Mouse (Mus musculus) limb, embryonic 10.5 days (tissue): ENCODE data around the gene Ccdc153. TPM values are rescaled to one million over a fixed set of nuclear protein-coding genes. Genes with fewer than 3 reads are reported as not detected.

Source experiments
- DNase-seq: peaks from one replicate; pipeline ENCODE4 v3.0.0-alpha.2; 2017; ENCODE audit warnings: low spot score
- H3K27ac ChIP-seq: fragments of 300-500 bp; sonication (generic); 2 replicates; pipeline ENCODE4 v1.5.1; 2016; ENCODE audit warnings: mild to moderate bottlenecking
- H3K27me3 ChIP-seq: fragments of 300-500 bp; sonication (generic); 2 replicates; pipeline ENCODE4 v1.6.1; 2016; ENCODE audit warnings: low read depth, mild to moderate bottlenecking; ENCODE audit not compliant: poor library complexity, severe bottlenecking
- H3K36me3 ChIP-seq: fragments of 300-500 bp; sonication (generic); 2 replicates; pipeline ENCODE4 v1.6.1; 2016; ENCODE audit warnings: mild to moderate bottlenecking, moderate library complexity
- H3K4me1 ChIP-seq: fragments of 300-500 bp; sonication (generic); 2 replicates; pipeline ENCODE4 v1.6.1; 2016
- H3K4me3 ChIP-seq: fragments of 300-500 bp; sonication (generic); 2 replicates; pipeline ENCODE4 v1.5.1; 2016; ENCODE audit warnings: mild to moderate bottlenecking, moderate library complexity
- H3K9me3 ChIP-seq: fragments of 300-500 bp; sonication (generic); replicated peaks from 2 replicates; pipeline ENCODE4 v1.6.1; 2016; ENCODE audit warnings: mild to moderate bottlenecking
- WGBS: fragments of 180-500 bp; shearing (Covaris S2); methylation state at CpG from one replicate; pipeline ENCODE4 v1.1.7; 2016; 5-methylcytosine and 5-hydroxymethylcytosine counted together
- polyA plus RNA-seq: library from polyadenylated mRNA; unstranded; fragments of >200 nt; fragmentation: Nextera tagmentation; extraction: Ambion mirVana; gene quantifications from 2 replicates; pipeline ENCODE4 v1.2.1, GENCODE M21; 2016

Gene Ccdc153
- polyA plus RNA-seq, 1 experiment from 2014 or later: not detected

DNA sequence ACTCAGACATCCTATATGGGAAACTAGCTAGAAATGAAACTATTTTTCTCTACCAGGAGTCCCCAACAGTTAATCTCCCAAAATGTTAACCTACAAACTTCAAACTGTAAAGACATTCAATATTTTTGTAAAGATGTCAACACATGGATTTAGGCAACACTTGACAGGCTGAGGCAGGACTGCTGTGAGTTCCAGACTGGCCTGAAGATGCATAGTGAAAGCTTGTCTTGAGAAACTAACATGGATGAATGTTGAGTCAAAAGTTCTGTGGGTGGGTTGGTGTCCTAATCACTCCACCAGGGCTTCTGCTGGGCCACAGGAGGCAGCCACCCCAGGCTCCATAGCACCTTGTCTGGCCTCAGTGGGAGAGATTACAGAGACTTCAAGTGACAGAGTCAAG, 8.9 kb upstream of the Ccdc153 start:
- H3K4me1 ChIP-seq: peaks cover 24% of the 10 kb centered on the region
- H3K9me3 ChIP-seq: no peaks in the 10 kb centered on the region
- DNase-seq: no peak
- no peak overlapping the region for H3K4me3 ChIP-seq
- no peaks in the 10 kb centered on the region for H3K27me3 ChIP-seq
- no peak overlapping the region for H3K27ac ChIP-seq
- peaks cover 19% of the 10 kb centered on the region for H3K36me3 ChIP-seq

DNA sequence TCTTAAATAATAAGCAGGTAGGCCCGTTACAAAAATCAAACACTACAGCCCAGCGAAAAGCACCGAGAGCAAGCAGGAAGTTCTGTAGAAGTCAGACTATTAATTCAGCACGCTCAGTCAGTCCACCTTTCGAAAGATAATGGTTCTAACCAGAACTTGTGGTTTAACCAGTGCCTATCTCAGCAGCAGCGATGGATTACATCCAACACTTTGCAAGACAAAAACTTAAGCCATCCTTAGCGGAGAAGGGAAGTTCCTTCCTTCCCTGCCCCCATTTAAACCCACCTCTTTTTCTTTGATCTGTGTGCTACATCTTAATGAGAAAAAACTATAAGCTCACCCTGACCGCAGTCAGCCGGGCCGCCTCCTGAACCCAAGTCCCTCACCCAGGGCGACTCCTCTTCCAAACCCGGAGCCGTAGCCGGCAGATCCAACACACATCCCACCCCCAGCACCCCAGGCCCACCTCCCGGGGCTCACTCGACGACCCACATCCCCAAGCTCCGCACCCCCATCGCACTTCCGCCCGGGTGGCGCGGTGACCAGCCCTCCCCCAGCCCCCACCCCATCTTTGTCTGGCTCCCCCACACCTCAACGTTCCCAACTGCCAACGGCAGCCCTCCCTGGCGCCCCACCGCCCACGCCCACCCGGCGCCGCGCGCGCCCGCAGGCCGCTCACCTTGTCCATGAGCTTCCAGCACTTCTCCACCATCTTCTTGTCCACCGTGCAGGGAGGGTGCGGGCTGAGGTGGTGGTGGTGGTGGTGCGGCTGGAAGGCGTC, 7.3 kb upstream of the Ccdc153 start:
- no peaks in the 10 kb centered on the region for H3K9me3 ChIP-seq
- DNase-seq: no peak

DNA sequence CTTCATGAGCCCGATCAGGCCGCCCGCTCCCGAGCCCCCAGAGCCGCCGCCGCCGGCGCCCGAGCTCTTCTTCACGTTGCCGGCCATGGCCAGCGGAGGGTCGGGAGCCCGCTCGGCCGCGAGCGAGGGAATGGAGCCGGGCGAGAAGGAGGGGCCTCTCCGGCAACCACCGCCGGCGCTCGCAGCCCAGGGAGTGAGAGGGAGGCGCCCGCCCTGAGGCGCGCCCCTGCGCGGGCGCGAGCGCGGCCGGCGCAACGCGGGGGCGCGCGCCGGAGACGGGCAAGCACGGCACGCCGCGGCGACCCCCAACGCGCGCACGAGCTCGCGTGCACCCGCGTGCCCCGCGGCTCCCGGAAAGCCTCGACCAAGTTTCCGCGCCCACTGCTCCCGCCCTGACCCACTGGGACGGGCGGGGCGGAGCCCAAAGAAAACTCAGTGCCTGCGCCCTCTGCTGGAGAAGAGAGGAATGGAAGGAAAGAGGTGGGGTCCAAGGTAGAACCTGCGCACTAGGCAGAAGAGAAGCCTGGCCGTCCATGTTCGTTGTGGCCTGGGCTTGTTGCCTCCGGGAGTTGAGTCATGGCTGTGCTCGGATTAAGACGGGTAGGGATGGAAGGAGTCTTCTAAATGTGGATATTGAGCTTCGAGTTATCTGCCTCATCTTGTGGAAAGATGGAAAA, 6.5 kb upstream of the Ccdc153 start, which contains the start of gene Cbl:
TSS of gene Cbl (minus strand) at position 248 of the 677 bp plus-strand sequence.
- under 1% methylated on average over 74 of the region's 76 CpGs for WGBS
- no peaks in the 10 kb centered on the region for H3K27me3 ChIP-seq
- peak; percentile 99 for DNase-seq
- H3K4me1 ChIP-seq: peaks cover 30% of the 10 kb centered on the region
- peak within 1 kb of the TSS; percentile 97 for H3K27ac ChIP-seq
- H3K9me3 ChIP-seq: no peaks in the 10 kb centered on the region
- peak within 1 kb of the TSS; percentile 94 for H3K4me3 ChIP-seq
- 0 out of 2 replicates have a peak, but pooled peaks cover 3% of the 10 kb centered on the region for H3K36me3 ChIP-seq

More for the DNA sequence above, 7.3 kb upstream of the Ccdc153 start:
- H3K27me3 ChIP-seq: no peaks in the 10 kb centered on the region
- H3K36me3 ChIP-seq: peaks cover 9% of the 10 kb centered on the region
- peak overlapping the region; percentile 94 for H3K4me3 ChIP-seq
- H3K27ac ChIP-seq: peak overlapping the region; percentile 97
- under 1% methylated on average over 40 of the region's 40 CpGs for WGBS
- H3K4me1 ChIP-seq: peaks cover 30% of the 10 kb centered on the region

DNA sequence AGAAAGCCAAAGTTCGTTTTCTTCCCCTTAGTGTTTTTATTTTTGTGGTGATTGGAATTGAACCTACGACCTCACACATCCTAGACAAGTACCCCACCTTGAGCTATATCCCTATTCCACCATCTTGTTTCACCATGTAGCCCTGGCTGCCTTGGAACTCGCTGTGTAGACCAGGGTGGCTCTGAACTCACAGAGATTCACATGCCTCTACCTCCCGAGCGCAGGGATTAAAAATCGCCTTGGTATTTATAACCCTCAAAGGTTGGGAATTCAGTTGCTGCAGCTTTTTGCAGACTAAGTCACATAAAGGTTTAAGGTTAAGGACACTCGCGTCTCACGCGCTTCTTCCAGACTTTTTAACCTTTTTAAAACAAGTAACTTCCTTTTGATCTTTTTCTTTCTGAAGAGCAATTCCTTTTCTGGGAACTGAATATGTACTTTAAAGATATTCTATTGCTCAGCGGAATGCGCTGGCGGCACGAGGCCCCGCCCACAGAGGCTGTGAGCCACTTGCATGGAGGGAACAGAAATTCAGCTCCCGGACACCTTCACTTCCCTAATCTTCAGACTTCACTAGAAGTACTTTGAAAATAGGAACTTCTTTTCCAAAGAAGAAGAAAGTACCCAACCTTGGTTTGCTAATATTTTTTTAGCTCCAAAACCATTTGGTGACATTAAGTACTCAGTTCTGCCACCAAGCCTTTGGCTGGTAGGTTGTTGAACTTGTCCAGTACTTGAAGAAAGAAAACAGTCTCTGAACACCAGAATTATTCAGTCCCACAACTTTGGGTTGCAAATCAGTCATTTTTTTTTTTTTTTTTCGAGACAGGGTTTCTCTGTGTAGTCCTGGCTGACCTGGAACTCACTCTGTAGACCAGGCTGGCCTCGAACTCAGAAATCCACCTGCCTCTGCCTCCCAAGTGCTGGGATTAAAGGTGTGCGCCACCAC, 5.7 kb upstream of the Ccdc153 start:
- H3K4me3 ChIP-seq: peak overlapping the region; percentile 94
- H3K27ac ChIP-seq: peak overlapping the region; percentile 97
- no peak for DNase-seq
- 27% methylated on average over 19 of the region's 19 CpGs for WGBS
- peaks cover 30% of the 10 kb centered on the region for H3K4me1 ChIP-seq
- no peaks in the 10 kb centered on the region for H3K27me3 ChIP-seq
- no peaks in the 10 kb centered on the region for H3K9me3 ChIP-seq
- 0 out of 2 replicates have a peak, but pooled peaks cover 3% of the 10 kb centered on the region for H3K36me3 ChIP-seq

DNA sequence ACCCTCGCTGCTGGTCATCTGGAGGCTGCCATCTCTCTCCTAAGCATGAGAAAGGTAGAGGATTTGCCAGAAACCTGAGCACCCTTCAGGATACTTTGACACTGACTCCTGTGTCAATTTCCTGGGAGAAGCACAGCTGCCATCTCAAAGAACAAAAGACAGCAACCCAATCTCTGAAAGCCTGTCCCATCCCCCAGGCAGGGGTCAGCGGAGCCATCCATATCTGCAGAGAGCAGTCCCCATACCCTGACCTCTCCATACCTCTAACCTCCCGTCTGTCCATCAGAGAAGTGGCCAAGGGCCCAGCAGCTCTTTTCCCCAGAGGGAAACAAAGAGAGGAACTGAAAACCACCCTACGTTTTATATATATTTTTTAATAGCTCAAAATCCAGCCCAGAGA, 3.9 kb upstream of the Ccdc153 start:
- H3K4me1 ChIP-seq: peaks cover 30% of the 10 kb centered on the region
- DNase-seq: no peak
- no peaks in the 10 kb centered on the region for H3K36me3 ChIP-seq
- no peaks in the 10 kb centered on the region for H3K9me3 ChIP-seq
- H3K27me3 ChIP-seq: no peaks in the 10 kb centered on the region
- 68% methylated on average over 4 of the region's 4 CpGs for WGBS
- no peak overlapping the region for H3K27ac ChIP-seq
- H3K4me3 ChIP-seq: no peak overlapping the region

DNA sequence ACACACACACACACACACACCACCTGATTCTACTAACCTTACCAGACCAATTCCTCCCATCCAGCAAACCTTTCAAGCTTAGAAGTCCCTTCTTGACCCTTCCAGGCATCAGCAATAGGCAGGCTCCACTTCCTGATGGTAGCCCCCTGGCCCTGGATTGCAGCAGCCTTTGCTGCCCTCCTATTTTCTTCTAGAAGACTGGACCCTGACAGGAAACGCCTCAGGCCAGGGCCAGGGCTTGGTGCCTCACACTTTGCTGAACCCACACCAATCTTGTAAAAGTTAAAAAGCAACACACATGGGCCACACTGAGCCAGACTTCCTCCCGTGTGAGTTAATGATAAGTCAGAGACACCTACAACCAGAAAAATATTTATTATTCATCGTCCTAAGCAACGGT, 3.3 kb upstream of the Ccdc153 start:
- H3K27me3 ChIP-seq: no peaks in the 10 kb centered on the region
- peaks cover 24% of the 10 kb centered on the region for H3K4me1 ChIP-seq
- DNase-seq: no peak
- no peaks in the 10 kb centered on the region for H3K36me3 ChIP-seq
- no peak overlapping the region for H3K4me3 ChIP-seq
- H3K9me3 ChIP-seq: no peaks in the 10 kb centered on the region
- no peak overlapping the region for H3K27ac ChIP-seq
- WGBS: 74% methylated on average over 4 of the region's 4 CpGs

DNA sequence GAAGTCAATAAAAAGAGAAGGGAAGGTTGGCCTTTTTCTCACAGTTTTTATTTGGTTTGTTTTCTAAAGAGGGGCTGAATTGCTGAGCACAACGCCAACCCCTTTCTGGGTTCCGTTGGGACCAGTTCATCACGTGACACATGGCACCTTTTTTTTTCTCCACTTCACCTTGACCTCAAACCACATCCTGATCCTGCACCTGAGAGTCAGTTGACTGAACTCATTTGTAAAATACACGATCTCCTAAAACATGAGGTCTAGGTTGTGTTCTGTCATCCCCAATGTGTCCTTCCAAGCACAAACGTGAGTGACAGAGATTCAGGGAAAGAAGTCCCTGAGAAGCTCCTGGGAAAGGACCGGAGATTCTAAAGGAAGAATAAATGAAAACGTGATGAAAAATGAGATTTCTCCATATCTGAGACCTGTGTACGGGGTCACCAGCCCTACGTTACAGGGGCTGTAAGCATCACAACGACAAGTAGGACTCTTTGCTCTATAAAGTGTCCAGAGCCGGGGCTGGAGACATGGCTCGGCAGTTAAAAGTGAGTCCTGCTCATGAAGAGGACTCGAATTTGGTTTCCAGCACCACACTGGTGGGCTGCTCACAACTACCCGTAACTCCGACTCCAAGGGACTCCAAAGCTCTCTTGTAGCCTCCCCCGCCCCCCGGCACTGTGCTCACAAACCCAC, 1.8 kb upstream of the Ccdc153 start:
- no peak overlapping the region for H3K4me3 ChIP-seq
- H3K4me1 ChIP-seq: peaks cover 17% of the 10 kb centered on the region
- no peaks in the 10 kb centered on the region for H3K36me3 ChIP-seq
- no peaks in the 10 kb centered on the region for H3K27me3 ChIP-seq
- no peak for DNase-seq
- WGBS: 83% methylated on average over 17 of the region's 17 CpGs
- no peak overlapping the region for H3K27ac ChIP-seq
- H3K9me3 ChIP-seq: no peaks in the 10 kb centered on the region

DNA sequence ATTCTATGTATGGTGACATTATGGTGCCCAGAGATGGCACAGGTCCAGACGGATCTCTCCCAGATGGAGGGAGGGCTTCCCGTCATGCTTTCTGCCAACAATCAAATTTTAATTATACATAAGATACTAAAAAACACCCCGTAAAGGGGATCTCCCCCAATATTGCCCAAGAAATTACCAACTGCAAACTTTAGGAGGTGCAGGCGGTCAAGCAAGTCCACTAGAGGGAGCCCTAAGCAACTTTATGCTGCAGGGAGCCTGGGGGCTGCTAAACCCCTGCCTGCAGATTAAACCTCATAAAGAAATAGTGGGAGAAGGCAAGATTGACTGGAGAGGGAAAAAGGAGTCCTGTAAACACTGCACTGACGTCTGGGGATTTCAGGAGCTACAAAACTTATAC, 1.0 kb upstream of the Ccdc153 start:
- Histone ChIP-seq H3K27me3 (no peaks in the 10 kb centered on the region), H3K4me3 (no peak overlapping the region), H3K36me3 (no peaks in the 10 kb centered on the region), H3K9me3 (no peaks in the 10 kb centered on the region), H3K4me1 (peaks cover 11% of the 10 kb centered on the region), H3K27ac (no peak overlapping the region)
- 11% methylated on average over 5 of the region's 5 CpGs for WGBS
- peak; percentile 73 for DNase-seq

DNA sequence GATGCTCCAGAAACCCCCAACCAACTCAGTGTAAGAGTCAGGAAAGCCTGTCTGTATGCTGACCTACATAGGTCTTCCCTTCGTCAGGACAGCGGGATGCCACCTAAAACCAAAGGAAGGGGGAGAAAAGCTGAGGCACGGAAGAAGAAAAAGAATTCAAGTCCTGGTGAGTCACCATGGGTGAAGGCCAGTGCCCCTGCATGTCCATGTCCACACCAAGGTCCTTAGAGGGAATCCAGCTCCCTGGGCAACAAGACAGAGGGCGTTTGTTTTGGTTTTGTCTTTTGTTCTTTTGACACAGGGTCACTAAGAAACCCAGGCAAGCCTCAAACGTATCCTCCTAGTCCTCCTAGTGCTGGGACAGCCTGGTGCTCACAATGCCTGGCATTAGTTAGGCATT, 435 bp downstream of the Ccdc153 start:
- no peaks in the 10 kb centered on the region for H3K27me3 ChIP-seq
- 71% methylated on average over 5 of the region's 5 CpGs for WGBS

DNA sequence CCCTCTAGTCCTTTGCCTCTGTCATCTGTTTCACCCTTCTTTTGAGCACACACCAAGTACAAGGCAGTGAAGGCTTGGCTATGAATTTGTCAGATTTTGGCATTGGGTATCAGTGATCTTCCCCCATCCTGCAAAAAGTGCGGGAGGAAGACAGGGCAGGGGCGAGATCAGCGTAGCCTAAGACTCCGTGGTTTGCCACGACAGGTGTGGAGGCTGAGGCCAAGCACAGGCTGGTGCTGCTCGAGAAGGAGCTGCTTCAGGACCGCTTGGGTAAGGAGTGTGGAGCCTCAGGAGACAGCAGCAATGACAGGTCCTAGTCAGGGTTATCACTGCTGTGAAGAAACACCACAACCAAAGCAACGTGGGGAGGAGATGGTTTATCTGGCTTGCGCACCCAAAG, 942 bp downstream of the Ccdc153 start:
- Histone ChIP-seq H3K9me3 (no peaks in the 10 kb centered on the region), H3K4me1 (peaks cover 8% of the 10 kb centered on the region; the same call in 1 of the 2 replicates), H3K4me3 (no peak overlapping the region), H3K27ac (no peak overlapping the region), H3K36me3 (no peaks in the 10 kb centered on the region), H3K27me3 (no peaks in the 10 kb centered on the region)
- 76% methylated on average over 9 of the region's 9 CpGs for WGBS
- DNase-seq: no peak

More for the DNA sequence above, 435 bp downstream of the Ccdc153 start:
- Histone ChIP-seq H3K4me3 (no peak overlapping the region), H3K9me3 (no peaks in the 10 kb centered on the region), H3K36me3 (no peaks in the 10 kb centered on the region), H3K27ac (no peak overlapping the region), H3K4me1 (peaks cover 8% of the 10 kb centered on the region; the same call in 1 of the 2 replicates)
- no peak for DNase-seq

DNA sequence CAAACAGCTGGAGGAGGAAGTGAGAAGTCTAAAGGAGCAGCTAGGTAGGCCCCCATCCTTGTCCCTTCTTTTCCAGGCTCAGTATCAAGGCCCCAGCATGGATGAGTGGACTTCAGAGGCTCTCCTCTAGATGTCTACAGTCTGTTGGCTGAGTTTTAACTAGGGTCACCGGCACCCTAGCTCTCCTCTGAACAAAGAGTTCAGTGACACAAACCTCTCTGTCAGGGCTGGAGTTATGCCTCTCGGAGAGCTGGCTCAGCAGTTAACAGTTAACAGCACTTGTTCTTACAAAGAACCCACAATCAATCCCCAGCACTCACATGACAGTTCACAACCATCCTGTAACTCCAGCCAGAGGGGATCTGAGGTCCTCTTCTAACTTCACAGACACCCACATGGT, 3.1 kb downstream of the Ccdc153 start:
- no peaks in the 10 kb centered on the region for H3K9me3 ChIP-seq
- no peak overlapping the region for H3K4me3 ChIP-seq
- H3K27ac ChIP-seq: no peak overlapping the region
- no peaks in the 10 kb centered on the region for H3K36me3 ChIP-seq
- H3K27me3 ChIP-seq: peaks cover 5% of the 10 kb centered on the region; the same call in 1 of the 2 replicates
- 67% methylated on average over 2 of the region's 2 CpGs for WGBS
- DNase-seq: no peak
- no peaks in the 10 kb centered on the region for H3K4me1 ChIP-seq

DNA sequence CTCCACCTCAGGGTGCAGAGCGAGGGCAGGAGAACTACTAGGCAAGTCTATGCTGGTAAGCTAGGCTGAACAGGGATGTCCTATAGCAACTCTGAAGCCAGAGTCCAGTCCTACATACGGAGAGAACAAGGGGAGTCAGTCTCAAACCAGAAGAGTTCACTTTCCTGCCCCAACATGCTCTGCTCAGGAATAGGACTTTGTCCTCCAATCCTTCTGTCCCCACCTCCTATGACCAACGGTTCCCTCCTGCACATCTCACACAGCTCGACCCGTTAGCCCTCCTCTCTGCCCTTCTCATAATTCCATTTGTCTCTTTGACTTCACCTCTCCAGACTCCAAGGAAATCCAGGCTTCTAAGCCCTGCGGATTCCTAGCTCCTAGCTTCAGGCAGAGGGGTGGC, 7.4 kb downstream of the Ccdc153 start:
- WGBS: 86% methylated on average over 6 of the region's 6 CpGs
- Histone ChIP-seq H3K4me1 (peaks cover 9% of the 10 kb centered on the region), H3K27ac (no peak overlapping the region), H3K9me3 (no peaks in the 10 kb centered on the region), H3K4me3 (no peak overlapping the region), H3K36me3 (no peaks in the 10 kb centered on the region), H3K27me3 (peaks cover 25% of the 10 kb centered on the region; the same call in 1 of the 2 replicates)
- no peak for DNase-seq
